Mouse (Mus musculus): ENCODE measurements around the gene Abca9. TPM values are rescaled to one million over a fixed set of nuclear protein-coding genes. Genes with fewer than 3 reads are reported as not detected.

Abca9 gene
- 1 to 10 TPM; 6.3 to 6.4 TPM for total RNA-seq (2021)
- long read RNA-seq, full-length matches to known transcripts = 1 of 5 reads
- long read RNA-seq, partial matches to known transcripts = 4 of 5 reads
- long read RNA-seq, other reads (novel, unspliced or antisense) = 0 of 5 reads

GRCm38 (mm10) chr11:110167459-110168251 is at the start of gene Abca9:
TSS of gene Abca9 (minus strand) at chr11:110168196.
- DNase-seq (ENCODE audit: low spot score in 2 of 2) = peak; percentile 35 to 45

- no peak for DNase-seq (ENCODE audit: low spot score in 2 of 2)
Observed at GRCm38 (mm10) chr11:110217118-110217517, 49.1 kb upstream of the Abca9 start.

- no peak for DNase-seq (ENCODE audit: low spot score in 2 of 2)
Observed at GRCm38 (mm10) chr11:110203930-110204329, 35.9 kb upstream of the Abca9 start.

- no peak for DNase-seq (ENCODE audit: low spot score in 2 of 2)
Observed at GRCm38 (mm10) chr11:110198882-110199281, 30.9 kb upstream of the Abca9 start.

- no peak for DNase-seq (ENCODE audit: low spot score in 2 of 2)
Observed at GRCm38 (mm10) chr11:110196561-110197306, 28.7 kb upstream of the Abca9 start.

GRCm38 (mm10) chr11:110195310-110195709 is 27.3 kb upstream of the Abca9 start:
- peak; percentile 22 to 41 for DNase-seq (ENCODE audit: low spot score in 2 of 2)

GRCm38 (mm10) chr11:110171212-110171611 is 3.2 kb upstream of the Abca9 start:
- no peak for DNase-seq (ENCODE audit: low spot score in 2 of 2)

- DNase-seq (ENCODE audit: low spot score in 2 of 2) = no peak
Observed at GRCm38 (mm10) chr11:110165822-110166221, 2.2 kb downstream of the Abca9 start.

GRCm38 (mm10) chr11:110165409-110165808 is 2.6 kb downstream of the Abca9 start:
- no peak for DNase-seq (ENCODE audit: low spot score in 2 of 2)

- DNase-seq (ENCODE audit: low spot score in 2 of 2) = no peak
Observed at GRCm38 (mm10) chr11:110157059-110157458, 10.9 kb downstream of the Abca9 start.

DNA sequence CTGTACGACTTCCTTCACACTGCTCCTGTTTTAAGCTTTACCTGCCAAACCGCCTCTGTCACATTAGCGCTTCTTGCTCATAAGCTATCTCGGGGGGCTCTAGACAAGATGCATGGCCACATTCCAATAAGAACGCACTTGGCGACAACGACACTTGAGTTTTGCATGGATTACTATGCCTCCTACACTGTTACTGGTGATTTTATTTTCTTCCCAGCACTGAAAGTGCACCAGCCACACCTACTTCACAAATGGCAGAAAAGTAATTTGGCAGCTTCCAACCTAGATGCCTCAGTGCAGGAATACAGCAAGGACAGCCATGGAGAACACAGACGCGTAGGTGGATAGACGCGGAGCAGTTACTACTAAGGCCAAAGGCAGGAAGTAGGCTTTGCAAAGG is 12.0 kb downstream of the Abca9 start:
- DNase-seq (ENCODE audit: low spot score in 2 of 2) = peak; percentile 10 to 26

DNA sequence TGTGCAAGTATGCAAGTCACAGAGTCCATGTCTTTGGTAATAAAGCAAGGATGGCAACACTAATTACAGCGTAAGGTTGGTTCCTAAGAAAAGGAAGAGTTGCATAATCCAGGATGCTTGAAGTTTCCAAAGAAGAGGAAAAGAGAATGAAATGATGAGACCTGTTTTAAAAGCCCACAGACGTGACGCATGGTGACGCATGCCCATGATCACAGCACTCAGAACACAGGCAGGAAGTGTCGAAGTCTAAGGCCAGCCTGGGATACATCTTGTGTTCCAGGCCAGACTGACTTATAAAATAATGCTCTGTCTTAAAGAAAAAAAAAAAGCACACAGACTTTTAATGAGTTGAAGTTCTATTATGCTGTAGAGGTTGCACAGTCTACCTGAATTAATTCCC is 20.4 kb downstream of the Abca9 start:
- no peak for DNase-seq (ENCODE audit: low spot score in 2 of 2)

- peak in 1 of 2 experiments; percentile 12 for DNase-seq (ENCODE audit: low spot score in 2 of 2)
Observed at GRCm38 (mm10) chr11:110145421-110145820, 22.6 kb downstream of the Abca9 start.

DNA sequence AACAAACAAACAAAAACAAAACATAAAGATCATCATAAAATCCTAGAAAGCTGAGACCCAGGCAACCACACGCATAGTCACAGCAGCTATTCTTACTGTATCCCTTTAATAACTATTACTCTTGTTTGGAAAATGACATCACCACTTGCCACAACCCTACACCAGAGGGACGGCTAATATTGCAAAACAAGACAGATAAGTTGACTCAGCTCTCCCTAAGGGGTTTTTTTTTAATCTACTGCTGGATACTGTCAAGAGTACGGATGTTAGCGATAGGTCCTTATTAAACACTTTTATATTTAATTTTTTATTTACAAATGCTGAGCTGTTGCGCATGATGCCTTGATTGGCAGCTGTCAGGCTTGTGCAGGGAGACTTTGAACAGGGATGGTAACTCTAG is 37.2 kb downstream of the Abca9 start:
- DNase-seq (ENCODE audit: low spot score in 2 of 2) = no peak

DNA sequence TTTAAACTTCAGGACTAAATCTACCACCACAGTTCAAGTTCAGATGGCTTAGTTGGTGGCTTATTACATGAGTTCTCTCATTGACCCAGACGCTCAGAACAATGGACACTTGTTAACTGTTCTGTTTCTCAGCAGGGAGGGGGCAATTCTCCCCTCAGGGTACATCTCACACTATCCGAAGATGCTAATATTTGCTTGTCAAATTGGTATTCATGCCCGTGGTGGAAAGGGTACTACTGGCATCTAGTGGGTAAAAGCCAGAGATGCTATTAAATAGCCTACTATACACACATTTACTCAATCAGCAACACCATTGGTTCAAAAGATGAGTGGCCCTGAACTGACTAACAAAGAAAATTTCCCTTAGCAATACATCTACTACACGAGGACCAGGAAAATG is 56.9 kb downstream of the Abca9 start:
- peak in 1 of 2 experiments; percentile 52 for DNase-seq (ENCODE audit: low spot score in 2 of 2)

GRCm38 (mm10) chr11:110101437-110101836 is 66.6 kb downstream of the Abca9 start:
- no peak for DNase-seq (ENCODE audit: low spot score in 2 of 2)

- DNase-seq (ENCODE audit: low spot score in 2 of 2) = no peak
Observed at GRCm38 (mm10) chr11:110098901-110099300, 69.1 kb downstream of the Abca9 start.

- no peak for DNase-seq (ENCODE audit: low spot score in 2 of 2)
Observed at GRCm38 (mm10) chr11:110097465-110097864, 70.5 kb downstream of the Abca9 start.

DNA sequence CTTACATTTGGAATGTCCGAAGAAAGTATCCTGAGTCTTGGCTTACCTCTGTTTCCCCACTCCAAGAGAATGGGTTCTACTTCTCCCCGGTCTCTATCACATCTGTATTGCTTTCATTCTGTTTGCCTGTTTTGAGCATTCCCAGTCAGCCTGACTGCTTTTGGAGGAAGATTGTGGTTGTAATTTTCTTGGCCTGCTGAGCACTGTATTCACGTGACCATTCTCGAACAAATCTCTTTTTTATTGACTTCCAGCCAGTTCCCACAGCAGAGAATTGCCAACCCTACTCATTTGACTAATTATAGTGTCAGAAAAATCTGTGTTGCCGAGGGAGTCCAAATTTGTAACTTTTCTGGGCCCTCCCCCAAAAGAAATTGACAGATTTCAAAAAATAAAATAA is 72.1 kb downstream of the Abca9 start, which contains the start of gene Abca8a:
TSS of gene Abca8a (minus strand) at position 121 of the 400 bp plus-strand sequence.
- peak; percentile 12 to 62 for DNase-seq (ENCODE audit: low spot score in 2 of 2)

GRCm38 (mm10) chr11:110094846-110095380 is 73.1 kb downstream of the Abca9 start:
- DNase-seq (ENCODE audit: low spot score in 2 of 2) = no peak

DNA sequence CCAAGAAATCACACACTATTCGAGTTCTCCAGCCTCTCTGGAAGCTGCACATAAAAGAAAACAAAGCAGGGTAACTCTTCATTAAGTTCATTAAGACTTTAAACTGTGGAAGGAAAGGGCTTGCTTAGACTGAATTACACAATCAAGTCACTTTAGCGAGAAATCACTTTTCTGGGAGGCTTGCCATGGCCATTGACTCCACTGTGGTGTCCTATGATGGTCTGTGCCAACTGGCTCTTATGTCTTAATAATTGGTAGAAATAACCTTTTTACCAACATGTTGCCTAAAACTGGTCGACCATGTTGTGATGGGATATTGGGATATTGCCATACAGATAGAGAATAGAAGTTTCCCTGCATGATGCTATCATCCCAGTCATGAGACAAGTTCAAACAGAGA is 73.8 kb downstream of the Abca9 start:
- DNase-seq (ENCODE audit: low spot score in 2 of 2) = no peak

DNA sequence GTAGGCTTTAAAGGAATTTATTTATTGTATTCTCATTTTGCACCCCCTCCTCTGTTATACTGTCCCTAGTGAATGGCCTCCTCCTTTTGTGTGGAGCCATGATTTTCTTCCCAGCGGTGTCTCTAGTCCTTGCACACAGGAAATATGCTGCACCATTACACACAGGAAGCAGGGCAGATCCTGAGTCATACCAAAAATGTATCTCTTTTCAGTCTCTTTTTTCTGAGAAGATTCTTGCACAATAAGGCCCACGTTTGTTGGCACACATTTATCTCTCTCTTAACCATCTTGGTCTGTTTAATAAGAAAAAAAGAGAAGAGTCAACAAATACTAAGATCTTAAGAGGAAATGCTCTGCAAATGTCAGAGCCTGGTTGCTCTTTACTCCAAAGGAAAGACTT is 76.7 kb downstream of the Abca9 start:
- no peak for DNase-seq (ENCODE audit: low spot score in 2 of 2)
